Mouse (Mus musculus): ENCODE measurements around the gene Bfsp2. TPM values are rescaled to one million over a fixed set of nuclear protein-coding genes. Genes with fewer than 3 reads are reported as not detected.

The Bfsp2 gene
- polyA plus RNA-seq, 1 experiment from 2014 or later = 0.96 TPM

DNA sequence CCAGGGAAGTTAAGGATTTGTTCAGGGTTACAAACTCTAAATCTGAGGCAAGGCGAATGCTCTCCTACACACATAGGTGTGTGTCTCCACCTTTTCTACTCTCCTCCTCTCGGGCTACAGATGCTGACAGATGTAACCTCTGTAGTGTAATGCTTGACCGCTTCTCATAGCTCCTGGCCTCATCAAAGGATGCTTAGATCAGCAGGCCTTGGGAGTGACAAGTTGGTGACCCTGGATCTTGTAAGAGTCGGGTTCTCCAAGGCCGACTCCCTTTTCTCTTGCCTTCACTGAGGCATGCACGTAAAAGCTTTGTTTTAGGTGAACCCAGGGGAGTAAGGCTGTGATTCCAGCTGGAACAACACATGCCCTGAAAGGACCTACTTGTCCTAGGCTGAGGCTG is 32.0 kb upstream of the Bfsp2 start:
- Histone ChIP-seq H3K9ac (ENCODE audit: low read depth, low read length) (no peak overlapping the region), H3K27ac (no peak overlapping the region), H3K4me3 (replicated peaks; ENCODE audit: low read depth, low read length) (no peak overlapping the region), H3K4me1 (replicated peaks; ENCODE audit: insufficient read depth, low read length) (no peaks in the 10 kb centered on the region), H3K27me3 (ENCODE audit: insufficient read depth, low read length) (no peaks in the 10 kb centered on the region), H3K36me3 (ENCODE audit: insufficient read depth, low read length) (no peaks in the 10 kb centered on the region), H3K4me2 (ENCODE audit: low read length) (no peak overlapping the region), H3K9me3 (replicated peaks; ENCODE audit: low read length) (no peaks in the 10 kb centered on the region)
- ATAC-seq (replicated peaks; ENCODE audit: low FRiP score, low read depth) (no peak), DNase-seq (ENCODE audit: low spot score) (peak; percentile 46)
- no peak for TF ChIP-seq CTCF (IDR thresholded peaks at IDR 0.05; ENCODE audit: low read depth)
- 43% methylated on average over 6 of the region's 6 CpGs for WGBS

DNA sequence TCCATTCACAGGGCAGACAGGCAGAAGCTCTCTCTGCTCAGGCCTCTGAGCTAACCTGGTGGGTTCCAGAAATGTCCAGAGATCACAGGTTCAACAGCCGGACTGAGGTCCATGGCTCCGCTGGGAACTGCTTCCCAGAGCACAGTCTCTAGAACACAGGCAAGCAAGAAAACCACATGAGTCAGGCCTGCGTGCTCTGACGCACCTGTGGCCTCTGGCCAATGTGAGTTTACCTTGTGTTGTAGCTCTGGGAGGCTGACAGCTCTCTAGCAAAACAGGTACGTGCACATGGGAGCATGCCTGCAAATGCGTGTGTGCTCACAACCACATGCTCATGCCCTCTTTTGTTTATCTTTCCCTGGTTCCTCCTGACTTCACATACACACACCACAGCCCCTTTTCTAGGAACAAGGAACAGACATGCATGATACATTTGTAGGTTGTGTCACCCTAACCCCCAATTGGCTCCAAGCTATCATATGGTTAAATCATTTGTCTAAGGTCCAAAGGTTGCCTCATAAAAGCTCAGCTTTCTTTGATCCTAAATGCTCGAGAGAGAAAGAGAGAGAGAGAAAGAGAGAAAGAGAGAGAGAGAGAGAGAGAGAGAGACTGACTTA is 26.9 kb upstream of the Bfsp2 start:
- peak; percentile 68 for ATAC-seq (replicated peaks; ENCODE audit: low FRiP score, low read depth)
- no peaks in the 10 kb centered on the region for H3K4me1 ChIP-seq (replicated peaks; ENCODE audit: insufficient read depth, low read length)
- no peak for TF ChIP-seq CTCF (IDR thresholded peaks at IDR 0.05; ENCODE audit: low read depth)
- no peak overlapping the region for H3K9ac ChIP-seq (ENCODE audit: low read depth, low read length)
- 34% methylated on average over 7 of the region's 7 CpGs for WGBS
- H3K27ac ChIP-seq = no peak overlapping the region
- H3K36me3 ChIP-seq (ENCODE audit: insufficient read depth, low read length) = no peaks in the 10 kb centered on the region
- no peaks in the 10 kb centered on the region for H3K9me3 ChIP-seq (replicated peaks; ENCODE audit: low read length)
- H3K4me2 ChIP-seq (ENCODE audit: low read length) = no peak overlapping the region
- no peak for DNase-seq (ENCODE audit: low spot score)
- no peak overlapping the region for H3K4me3 ChIP-seq (replicated peaks; ENCODE audit: low read depth, low read length)
- no peaks in the 10 kb centered on the region for H3K27me3 ChIP-seq (ENCODE audit: insufficient read depth, low read length)

DNA sequence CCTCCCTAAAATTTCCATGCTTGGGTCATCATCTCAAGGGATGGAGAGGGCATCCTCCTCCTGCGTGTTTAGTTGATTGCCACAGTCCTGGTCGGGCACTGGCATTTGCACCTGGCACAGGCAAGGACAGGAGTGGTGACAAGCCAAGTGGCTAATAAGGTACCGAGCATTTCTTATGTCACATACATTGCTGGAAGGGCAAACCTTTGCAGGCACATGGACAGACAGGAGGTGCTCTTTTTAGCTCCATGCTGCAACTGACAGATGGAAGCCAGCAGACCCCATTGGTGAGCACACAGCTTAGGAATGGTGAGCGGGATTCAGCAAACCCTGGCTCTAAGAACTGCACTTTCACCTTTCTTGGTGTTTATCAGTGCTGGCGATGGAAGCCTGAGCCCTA is 24.8 kb upstream of the Bfsp2 start:
- Histone ChIP-seq H3K36me3 (ENCODE audit: insufficient read depth, low read length) (no peaks in the 10 kb centered on the region), H3K27me3 (ENCODE audit: insufficient read depth, low read length) (no peaks in the 10 kb centered on the region), H3K4me3 (replicated peaks; ENCODE audit: low read depth, low read length) (no peak overlapping the region), H3K9me3 (replicated peaks; ENCODE audit: low read length) (no peaks in the 10 kb centered on the region), H3K4me2 (ENCODE audit: low read length) (no peak overlapping the region), H3K4me1 (replicated peaks; ENCODE audit: insufficient read depth, low read length) (no peaks in the 10 kb centered on the region; the same call in 1 of the 2 replicates), H3K9ac (ENCODE audit: low read depth, low read length) (no peak overlapping the region), H3K27ac (no peak overlapping the region)
- DNase-seq (ENCODE audit: low spot score) (no peak), ATAC-seq (replicated peaks; ENCODE audit: low FRiP score, low read depth) (no peak)
- WGBS = 64% methylated on average over 5 of the region's 5 CpGs
- no peak for TF ChIP-seq CTCF (IDR thresholded peaks at IDR 0.05; ENCODE audit: low read depth)

DNA sequence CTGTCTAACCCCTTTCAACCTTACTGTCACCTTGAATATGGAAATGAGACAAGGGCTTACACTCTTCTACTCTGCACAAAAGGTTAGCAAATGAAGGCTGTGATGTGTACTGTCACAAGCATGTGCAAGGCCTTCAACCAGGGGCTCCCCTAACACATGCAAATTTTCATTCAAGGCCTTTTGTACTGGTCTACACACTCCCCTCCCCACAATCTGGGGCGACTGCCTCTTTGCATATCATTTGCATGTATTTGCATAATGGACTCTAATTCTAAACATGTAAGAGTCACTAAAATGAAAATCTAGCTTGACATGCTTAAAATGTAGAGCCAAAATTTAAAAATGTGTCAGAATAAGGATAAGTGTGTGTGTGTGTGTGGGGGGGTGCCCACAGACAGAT is 24.4 kb upstream of the Bfsp2 start:
- Histone ChIP-seq H3K27ac (no peak overlapping the region), H3K4me2 (ENCODE audit: low read length) (no peak overlapping the region), H3K4me1 (replicated peaks; ENCODE audit: insufficient read depth, low read length) (no peaks in the 10 kb centered on the region; the same call in 1 of the 2 replicates), H3K9ac (ENCODE audit: low read depth, low read length) (no peak overlapping the region), H3K27me3 (ENCODE audit: insufficient read depth, low read length) (no peaks in the 10 kb centered on the region), H3K9me3 (replicated peaks; ENCODE audit: low read length) (no peaks in the 10 kb centered on the region), H3K4me3 (replicated peaks; ENCODE audit: low read depth, low read length) (no peak overlapping the region), H3K36me3 (ENCODE audit: insufficient read depth, low read length) (no peaks in the 10 kb centered on the region)
- DNase-seq (ENCODE audit: low spot score) = no peak
- WGBS = 91% methylated on average over 1 of the region's 1 CpGs
- no peak for TF ChIP-seq CTCF (IDR thresholded peaks at IDR 0.05; ENCODE audit: low read depth)
- ATAC-seq (replicated peaks; ENCODE audit: low FRiP score, low read depth) = no peak

DNA sequence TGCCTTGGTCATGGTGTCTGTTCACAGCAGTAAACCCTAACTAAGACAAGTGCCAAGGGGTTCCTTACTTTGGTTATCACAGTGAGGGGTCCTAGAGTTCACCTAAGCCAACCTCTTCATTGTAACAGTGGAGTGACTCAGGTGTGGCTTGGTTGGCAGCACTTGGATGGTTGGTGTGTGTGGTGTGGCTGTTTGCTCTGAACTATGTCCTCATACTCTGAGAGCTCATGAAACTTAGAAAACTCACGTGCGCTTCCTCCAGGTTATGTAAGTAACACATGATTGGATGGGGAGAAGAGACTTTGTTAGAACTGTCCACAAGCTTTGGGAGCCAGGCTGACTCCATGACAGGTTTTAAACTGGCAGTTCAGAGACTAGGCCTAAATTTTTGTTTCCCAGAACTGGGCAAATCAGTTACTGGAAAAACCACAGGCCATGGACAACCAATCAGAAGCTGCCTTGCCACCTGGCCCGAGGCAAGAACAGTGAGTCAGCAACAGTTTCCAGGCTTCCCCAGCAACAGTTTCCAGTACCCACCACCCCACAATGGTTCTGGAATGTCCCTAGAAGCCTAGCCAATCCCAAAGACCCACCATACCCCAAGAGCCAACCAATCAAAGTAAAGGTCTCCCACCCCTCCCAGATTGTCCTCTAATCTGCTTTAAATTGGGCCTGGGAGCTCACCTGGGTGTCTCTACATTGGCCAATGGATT is 23.5 kb upstream of the Bfsp2 start:
- WGBS = 95% methylated on average over 3 of the region's 3 CpGs
- Histone ChIP-seq H3K27me3 (ENCODE audit: insufficient read depth, low read length) (no peaks in the 10 kb centered on the region), H3K4me1 (replicated peaks; ENCODE audit: insufficient read depth, low read length) (no peaks in the 10 kb centered on the region; the same call in 1 of the 2 replicates), H3K27ac (no peak overlapping the region), H3K9ac (ENCODE audit: low read depth, low read length) (no peak overlapping the region), H3K36me3 (ENCODE audit: insufficient read depth, low read length) (no peaks in the 10 kb centered on the region), H3K4me2 (ENCODE audit: low read length) (no peak overlapping the region), H3K4me3 (replicated peaks; ENCODE audit: low read depth, low read length) (no peak overlapping the region), H3K9me3 (replicated peaks; ENCODE audit: low read length) (no peaks in the 10 kb centered on the region)
- TF ChIP-seq CTCF (IDR thresholded peaks at IDR 0.05; ENCODE audit: low read depth) = no peak
- no peak for ATAC-seq (replicated peaks; ENCODE audit: low FRiP score, low read depth)
- no peak for DNase-seq (ENCODE audit: low spot score)

DNA sequence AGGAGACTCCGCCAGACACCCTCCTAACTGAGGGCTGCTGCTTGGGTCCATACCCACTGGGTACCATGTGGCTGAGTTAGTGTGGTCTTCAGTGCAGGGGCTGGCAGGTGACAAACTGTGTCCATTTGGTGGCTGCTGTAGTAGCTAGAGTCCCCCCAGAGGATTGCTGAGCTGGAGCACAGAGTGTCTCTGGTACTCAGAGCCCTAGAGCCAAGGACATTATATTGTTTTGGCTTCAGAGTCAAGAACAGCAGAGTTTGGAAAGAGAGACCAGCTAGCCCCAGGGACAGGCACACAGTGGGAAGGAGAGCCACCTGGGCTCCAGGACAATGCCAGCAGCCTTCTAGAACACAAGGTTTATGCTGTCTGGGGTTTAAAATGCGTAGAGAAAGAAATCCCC is 22.4 kb upstream of the Bfsp2 start:
- Histone ChIP-seq H3K9ac (ENCODE audit: low read depth, low read length) (no peak overlapping the region), H3K27me3 (ENCODE audit: insufficient read depth, low read length) (no peaks in the 10 kb centered on the region), H3K36me3 (ENCODE audit: insufficient read depth, low read length) (no peaks in the 10 kb centered on the region), H3K4me3 (replicated peaks; ENCODE audit: low read depth, low read length) (no peak overlapping the region), H3K4me2 (ENCODE audit: low read length) (no peak overlapping the region), H3K9me3 (replicated peaks; ENCODE audit: low read length) (no peaks in the 10 kb centered on the region), H3K4me1 (replicated peaks; ENCODE audit: insufficient read depth, low read length) (no peaks in the 10 kb centered on the region; the same call in 1 of the 2 replicates), H3K27ac (no peak overlapping the region)
- ATAC-seq (replicated peaks; ENCODE audit: low FRiP score, low read depth) = no peak
- no peak for DNase-seq (ENCODE audit: low spot score)
- TF ChIP-seq CTCF (IDR thresholded peaks at IDR 0.05; ENCODE audit: low read depth) = no peak
- WGBS = 96% methylated on average over 2 of the region's 2 CpGs

Measured in kidney, postnatal 0 days (tissue).